Mouse (Mus musculus) intestine, postnatal 0 days (tissue): ENCODE data around the gene Mcee. TPM values are rescaled to one million over a fixed set of nuclear protein-coding genes. Genes with fewer than 3 reads are reported as not detected.

Experiments used
- ATAC-seq: fragments of 200-750 bp; cut with Nextera tagmentation; 2 replicates; pipeline ENCODE4 v1.8.0; 2017; ENCODE audit warnings: mild to moderate bottlenecking, moderate TSS enrichment, moderate library complexity
- H3K27ac ChIP-seq: fragments of 300-500 bp; sonication (generic); 2 replicates; pipeline ENCODE4 v1.5.1; 2014; ENCODE audit warnings: mild to moderate bottlenecking, low read depth, low read length, moderate library complexity
- H3K27me3 ChIP-seq: fragments of 300-500 bp; sonication (generic); replicated peaks from 2 replicates; pipeline ENCODE4 v1.6.1; 2014; ENCODE audit warnings: low read length, mixed read lengths; ENCODE audit not compliant: control insufficient read depth, insufficient read depth
- H3K36me3 ChIP-seq: fragments of 300-500 bp; sonication (generic); 2 replicates; pipeline ENCODE4 v1.6.1; 2014; ENCODE audit warnings: mild to moderate bottlenecking, moderate library complexity; ENCODE audit not compliant: control insufficient read depth, insufficient read depth
- H3K4me1 ChIP-seq: fragments of 300-500 bp; sonication (generic); replicated peaks from 2 replicates; pipeline ENCODE4 v1.6.1; 2014; ENCODE audit warnings: antibody characterized with exemption, low read length, mixed read lengths; ENCODE audit not compliant: control insufficient read depth, insufficient read depth
- H3K4me2 ChIP-seq: fragments of 300-500 bp; sonication (generic); replicated peaks from 2 replicates; pipeline ENCODE4 v1.6.1; 2014; ENCODE audit warnings: low read depth, mild to moderate bottlenecking, moderate library complexity
- H3K4me3 ChIP-seq: fragments of 300-500 bp; sonication (generic); 2 replicates; pipeline ENCODE4 v1.5.1; 2014; ENCODE audit warnings: low read depth, low read length
- H3K9ac ChIP-seq: fragments of 300-500 bp; sonication (generic); 2 replicates; pipeline ENCODE4 v1.6.1; 2014; ENCODE audit warnings: mild to moderate bottlenecking, low read depth, low read length
- H3K9me3 ChIP-seq: fragments of 300-500 bp; sonication (generic); 2 replicates; pipeline ENCODE4 v1.6.1; 2016; ENCODE audit warnings: mixed run types; ENCODE audit not compliant: control insufficient read depth
- CTCF ChIP-seq: sonication (generic); IDR thresholded peaks from 2 replicates; pipeline ENCODE4 v1.5.1; 2016; ENCODE audit warnings: low read depth, mild to moderate bottlenecking, control low read depth, antibody characterized with exemption, moderate library complexity
- WGBS: fragments of 180-500 bp; shearing (Covaris S2); extraction: QIAGEN DNeasy Blood & Tissue Kit; methylation state at CpG from one replicate; pipeline ENCODE4 v1.1.7; 2014; 5-methylcytosine and 5-hydroxymethylcytosine counted together
- polyA plus RNA-seq: library from polyadenylated mRNA; unstranded; fragments of >200 nt; fragmentation: Nextera tagmentation; extraction: Ambion mirVana; gene quantifications from 2 replicates; pipeline ENCODE4 v1.2.1, GENCODE M21; 2015

The Mcee gene
- polyA plus RNA-seq, 1 experiment from 2014 or later = 75.3 TPM

DNA sequence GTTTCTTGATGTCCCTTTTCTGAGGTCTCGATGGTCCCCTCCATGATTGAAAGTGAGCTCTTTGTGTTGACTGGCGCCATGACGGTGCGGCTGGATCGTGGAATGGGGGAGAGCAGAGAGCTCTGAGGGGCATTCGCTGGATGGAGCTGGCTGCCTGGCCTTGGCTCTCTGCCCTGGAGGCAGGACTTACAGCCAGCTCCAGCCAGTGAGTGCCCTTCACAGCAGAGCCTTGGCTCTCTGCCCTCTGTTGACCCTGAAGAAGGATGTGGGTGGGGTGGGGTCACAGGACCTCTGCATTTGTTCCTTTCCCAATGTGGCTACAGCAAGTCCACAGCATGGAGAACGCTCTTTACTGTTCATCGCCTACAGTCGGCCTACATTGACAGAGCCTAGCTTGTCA is 35.0 kb upstream of the Mcee start:
- no peaks in the 10 kb centered on the region for H3K4me1 ChIP-seq
- no peak for ATAC-seq
- H3K36me3 ChIP-seq = peaks cover 49% of the 10 kb centered on the region
- TF ChIP-seq CTCF = no peak
- no peaks in the 10 kb centered on the region for H3K9me3 ChIP-seq
- 89% methylated on average over 9 of the region's 9 CpGs for WGBS
- H3K27me3 ChIP-seq = no peaks in the 10 kb centered on the region
- no peak overlapping the region for H3K4me2 ChIP-seq
- no peak overlapping the region for H3K4me3 ChIP-seq
- no peak overlapping the region for H3K9ac ChIP-seq
- H3K27ac ChIP-seq = no peak overlapping the region

DNA sequence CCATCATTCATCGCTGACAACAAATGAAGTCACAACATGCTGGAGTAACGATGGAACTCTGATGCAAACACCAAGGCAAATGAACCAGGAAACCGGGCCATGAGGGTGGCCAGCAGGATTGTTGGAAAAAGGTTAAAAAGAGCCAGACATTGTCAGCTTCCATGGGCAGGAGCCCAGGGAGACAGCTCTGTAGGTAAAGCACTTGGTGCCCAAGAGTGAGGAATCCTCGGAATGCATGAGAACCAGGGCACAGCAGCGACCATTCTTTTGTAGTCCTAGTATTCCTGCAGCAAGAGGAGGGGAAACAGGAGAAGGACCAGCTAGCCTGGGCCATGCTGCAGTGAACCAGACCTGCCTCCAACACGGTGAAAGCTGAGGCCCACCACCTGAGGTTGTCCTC is 33.7 kb upstream of the Mcee start:
- H3K27ac ChIP-seq = no peak overlapping the region
- no peak overlapping the region for H3K9ac ChIP-seq
- WGBS = 82% methylated on average over 6 of the region's 6 CpGs
- no peak for ATAC-seq
- no peaks in the 10 kb centered on the region for H3K4me1 ChIP-seq
- no peak overlapping the region for H3K4me3 ChIP-seq
- no peak overlapping the region for H3K4me2 ChIP-seq
- peaks cover 51% of the 10 kb centered on the region for H3K36me3 ChIP-seq
- no peaks in the 10 kb centered on the region for H3K27me3 ChIP-seq
- TF ChIP-seq CTCF = no peak
- H3K9me3 ChIP-seq = no peaks in the 10 kb centered on the region

DNA sequence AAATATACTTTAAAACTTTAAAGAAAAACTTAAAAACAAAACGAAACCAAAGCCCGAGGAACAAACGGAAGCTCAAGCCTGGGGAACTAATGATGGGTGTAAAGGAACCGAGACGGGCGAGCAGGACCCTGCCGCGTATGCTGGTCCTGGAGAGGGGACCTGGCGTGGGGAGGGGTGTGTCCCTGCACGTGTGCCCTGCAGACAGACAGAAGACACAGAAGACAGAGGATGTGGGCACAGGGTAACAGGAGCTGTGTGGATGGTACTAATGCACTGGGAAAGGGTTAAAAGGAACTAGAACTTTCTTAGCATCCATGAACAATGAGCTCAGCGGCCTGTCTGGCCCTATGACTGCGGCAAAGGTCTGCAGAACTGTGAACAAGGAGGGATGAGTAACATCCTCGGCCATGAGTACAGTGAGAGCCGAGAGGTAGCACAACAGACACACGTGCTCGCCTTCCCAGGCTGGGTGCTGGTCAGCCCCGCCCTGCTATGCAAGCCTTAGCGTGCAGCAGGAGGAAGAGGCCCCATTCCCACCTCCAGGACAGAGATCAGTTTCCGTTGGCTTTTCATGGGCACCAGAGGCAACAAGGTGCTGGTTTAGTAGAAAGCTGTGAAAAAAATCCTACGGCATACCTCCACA is 32.3 kb upstream of the Mcee start:
- no peak overlapping the region for H3K9ac ChIP-seq
- no peak for TF ChIP-seq CTCF
- no peak overlapping the region for H3K27ac ChIP-seq
- H3K27me3 ChIP-seq = no peaks in the 10 kb centered on the region
- peak; percentile 89 for ATAC-seq
- peaks cover 56% of the 10 kb centered on the region for H3K36me3 ChIP-seq
- no peaks in the 10 kb centered on the region for H3K9me3 ChIP-seq
- WGBS = 63% methylated on average over 20 of the region's 20 CpGs
- no peak overlapping the region for H3K4me3 ChIP-seq
- H3K4me1 ChIP-seq = no peaks in the 10 kb centered on the region
- H3K4me2 ChIP-seq = no peak overlapping the region

DNA sequence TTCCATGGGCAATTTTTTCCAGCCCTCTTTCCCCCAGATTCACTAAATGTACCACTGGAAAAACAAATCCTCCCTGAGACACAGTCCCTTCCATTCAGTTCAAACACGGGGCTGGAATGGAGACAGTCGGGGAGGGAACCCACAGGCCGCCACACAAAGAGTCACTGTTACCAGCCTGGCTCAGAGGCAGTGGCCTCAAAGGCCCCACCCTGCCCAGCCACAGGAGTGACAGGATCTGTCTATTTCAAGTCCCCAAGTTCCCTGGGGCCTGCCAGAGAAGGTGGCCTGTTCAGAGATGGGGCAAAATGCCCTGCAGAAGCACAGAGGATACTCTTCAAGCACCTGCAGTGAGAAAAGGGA is 31.8 kb upstream of the Mcee start:
- peak; percentile 76 for ATAC-seq
- WGBS = 41% methylated on average over 3 of the region's 3 CpGs
- Histone ChIP-seq H3K27ac (no peak overlapping the region), H3K36me3 (peaks cover 56% of the 10 kb centered on the region), H3K27me3 (no peaks in the 10 kb centered on the region), H3K9me3 (no peaks in the 10 kb centered on the region), H3K4me1 (no peaks in the 10 kb centered on the region), H3K4me3 (no peak overlapping the region), H3K9ac (no peak overlapping the region), H3K4me2 (no peak overlapping the region)
- no peak for TF ChIP-seq CTCF

GRCm38 (mm10) chr7:64365863-64366262 is 26.5 kb upstream of the Mcee start:
- Histone ChIP-seq H3K9ac (no peak overlapping the region), H3K27ac (no peak overlapping the region), H3K36me3 (peaks cover 42% of the 10 kb centered on the region), H3K9me3 (no peaks in the 10 kb centered on the region), H3K4me1 (no peaks in the 10 kb centered on the region), H3K27me3 (no peaks in the 10 kb centered on the region), H3K4me2 (no peak overlapping the region), H3K4me3 (no peak overlapping the region)
- ATAC-seq = no peak
- TF ChIP-seq CTCF = no peak
- WGBS = 89% methylated on average over 5 of the region's 5 CpGs

- H3K9me3 ChIP-seq = no peaks in the 10 kb centered on the region
- H3K9ac ChIP-seq = no peak overlapping the region
- no peak for TF ChIP-seq CTCF
- H3K4me3 ChIP-seq = no peak overlapping the region
- WGBS = 90% methylated on average over 6 of the region's 6 CpGs
- no peak overlapping the region for H3K27ac ChIP-seq
- no peak for ATAC-seq
- H3K4me1 ChIP-seq = no peaks in the 10 kb centered on the region
- no peaks in the 10 kb centered on the region for H3K27me3 ChIP-seq
- peaks cover 10% of the 10 kb centered on the region for H3K36me3 ChIP-seq
- H3K4me2 ChIP-seq = no peak overlapping the region
Measured at GRCm38 (mm10) chr7:64369841-64370240, 22.6 kb upstream of the Mcee start.
